Mouse (Mus musculus) myocyte (in vitro differentiated cells): ENCODE measurements around the gene Muc5ac.

Source experiments
- CEBPB ChIP-seq: IDR thresholded peaks from 2 replicates; pipeline ENCODE4 v1.6.1; 2011; ENCODE audit warnings: mild to moderate bottlenecking, moderate library complexity; ENCODE audit not compliant: poor library complexity, insufficient read depth, severe bottlenecking
- MYOD1 ChIP-seq, 3 experiments: IDR thresholded peaks; one replicate each; pipeline ENCODE4 v1.6.1; 2011; ENCODE audit warnings: control low read depth in 2 of 3, low read depth in 2 of 3, mild to moderate bottlenecking in 2 of 3, moderate library complexity in 1 of 3; ENCODE audit not compliant: insufficient read length in 2 of 3, control insufficient read depth in 1 of 3
- MYOG ChIP-seq, 3 experiments: IDR thresholded peaks; one replicate each; pipeline ENCODE4 v1.6.1; 2011; ENCODE audit warnings: control low read depth in 2 of 3, low read depth in 2 of 3, mild to moderate bottlenecking in 2 of 3; ENCODE audit not compliant: insufficient read length in 2 of 3, control insufficient read depth in 1 of 3, insufficient read depth in 1 of 3
- POLR2A ChIP-seq: IDR thresholded peaks from one replicate; pipeline ENCODE4 v1.6.1; 2011; ENCODE audit warnings: low read depth, mild to moderate bottlenecking, control low read depth, moderate library complexity; ENCODE audit not compliant: insufficient read length
- SRF ChIP-seq: IDR thresholded peaks from one replicate; pipeline ENCODE4 v1.6.1; 2011; ENCODE audit warnings: low read depth; ENCODE audit not compliant: control insufficient read depth, insufficient read length
- TCF12 ChIP-seq: IDR thresholded peaks from one replicate; pipeline ENCODE4 v1.6.1; 2011; ENCODE audit warnings: mild to moderate bottlenecking, control low read depth; ENCODE audit not compliant: poor library complexity, insufficient read depth, severe bottlenecking
- TCF3 ChIP-seq: IDR thresholded peaks from one replicate; pipeline ENCODE4 v1.6.1; 2011; ENCODE audit warnings: low read depth, control low read depth; ENCODE audit not compliant: insufficient read length
- USF1 ChIP-seq: IDR thresholded peaks from one replicate; pipeline ENCODE4 v1.6.1; 2011; ENCODE audit warnings: low read depth, mild to moderate bottlenecking, control low read depth, moderate library complexity

DNA sequence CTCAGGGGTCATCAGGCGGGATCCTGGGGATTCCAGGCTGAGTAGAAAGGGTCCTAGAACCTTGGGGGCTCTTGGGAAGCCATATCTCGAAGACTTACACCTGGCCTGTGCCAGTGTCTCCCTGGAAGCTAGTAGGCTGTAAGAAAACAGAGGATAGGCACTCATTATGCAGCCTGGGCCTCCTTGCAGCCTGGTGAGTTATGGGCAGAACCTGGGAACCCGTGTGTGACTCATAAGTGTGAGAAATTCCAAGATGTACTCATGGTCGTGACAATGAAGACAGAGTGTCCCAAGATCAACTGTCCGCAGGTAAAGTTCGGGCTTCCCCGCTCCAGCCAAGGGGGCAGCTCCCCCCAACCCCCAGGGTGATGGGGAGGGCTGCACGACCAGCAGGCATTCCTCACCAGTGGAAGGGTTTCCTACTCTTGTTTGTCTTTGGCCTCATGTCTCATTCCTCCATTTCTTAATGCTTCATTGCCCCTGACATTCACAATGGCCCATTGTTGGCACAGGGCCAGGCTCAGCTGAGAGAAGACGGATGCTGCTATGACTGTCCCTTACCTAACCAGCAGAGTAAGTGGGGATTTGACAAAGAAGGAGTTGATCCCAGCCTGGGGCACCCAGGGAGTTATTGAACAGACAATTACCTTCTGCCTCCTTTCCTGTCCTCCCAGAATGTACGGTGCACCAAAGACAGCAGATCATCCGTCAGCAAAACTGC is 28.7 kb downstream of the Muc5ac start:
- TF ChIP-seq SRF = no peak
- TF ChIP-seq MYOG (IDR thresholded peaks at IDR 0.05; ENCODE audit: control insufficient read depth in 1 of 3, insufficient read depth in 1 of 3, insufficient read length in 2 of 3, low read depth in 2 of 3) = no peak
- TF ChIP-seq TCF12 = no peak
- TF ChIP-seq POLR2A = no peak
- TF ChIP-seq USF1 = no peak
- no peak for TF ChIP-seq CEBPB
- TF ChIP-seq MYOD1 (IDR thresholded peaks at IDR 0.05; ENCODE audit: control insufficient read depth in 1 of 3, insufficient read length in 2 of 3, low read depth in 2 of 3) = no peak
- no peak for TF ChIP-seq TCF3
